Mouse (Mus musculus) liver, adult 2 months (tissue): ENCODE results near the gene Stn1. TPM values are rescaled to one million over a fixed set of nuclear protein-coding genes. Genes with fewer than 3 reads are reported as not detected.

Experiments
- DNase-seq: peaks from one replicate; pipeline ENCODE4 v3.0.0-alpha.2; 2011; ENCODE audit warnings: low read depth, low spot score; ENCODE audit errors: extremely low read depth
- H3K27ac ChIP-seq: fragments of 200-500 bp; replicated peaks from 2 replicates; pipeline ENCODE4 v1.5.1; 2012; ENCODE audit warnings: low read depth, mild to moderate bottlenecking, control low read depth, inconsistent platforms, low read length; ENCODE audit not compliant: insufficient read depth
- H3K27me3 ChIP-seq: fragments of 200-500 bp; 2 replicates; pipeline ENCODE4 v1.6.1; 2012; ENCODE audit warnings: mild to moderate bottlenecking, moderate library complexity, low read length, inconsistent platforms; ENCODE audit not compliant: control insufficient read depth, insufficient read depth
- H3K36me3 ChIP-seq: fragments of 200-500 bp; 2 replicates; pipeline ENCODE4 v1.6.1; 2012; ENCODE audit warnings: low read length, inconsistent platforms; ENCODE audit not compliant: control insufficient read depth, insufficient read depth
- H3K4me1 ChIP-seq: fragments of 200-500 bp; 2 replicates; pipeline ENCODE4 v1.6.1; 2011; ENCODE audit warnings: low read length; ENCODE audit not compliant: control insufficient read depth, insufficient read depth
- H3K4me3 ChIP-seq: fragments of 200-500 bp; 2 replicates; pipeline ENCODE4 v1.5.1; 2011; ENCODE audit warnings: low read depth, mild to moderate bottlenecking, control low read depth, low read length, moderate library complexity; ENCODE audit not compliant: insufficient read depth
- H3K79me2 ChIP-seq: fragments of 200-500 bp; 2 replicates; pipeline ENCODE4 v1.6.1; 2012; ENCODE audit warnings: inconsistent platforms, mild to moderate bottlenecking, low read length, moderate library complexity; ENCODE audit not compliant: control insufficient read depth, insufficient read depth
- H3K9ac ChIP-seq: fragments of 200-500 bp; 2 replicates; pipeline ENCODE4 v1.6.1; 2012; ENCODE audit warnings: low read depth, mild to moderate bottlenecking, control low read depth, inconsistent platforms, low read length
- CTCF ChIP-seq: fragments of 200-500 bp; IDR thresholded peaks from 2 replicates; pipeline ENCODE4 v1.5.1; 2011; ENCODE audit warnings: low read depth, low read length, control low read depth
- POLR2A ChIP-seq: fragments of 200-500 bp; IDR thresholded peaks from 2 replicates; pipeline ENCODE4 v1.6.1; 2011; ENCODE audit warnings: low read length, control low read depth; ENCODE audit not compliant: insufficient read depth; ENCODE audit errors: extremely low read depth
- WGBS: fragments of 180-500 bp; shearing (Covaris S2); methylation state at CpG from one replicate; pipeline ENCODE4 v1.1.7; 2018; 5-methylcytosine and 5-hydroxymethylcytosine counted together
- polyA plus RNA-seq: library from polyadenylated mRNA; depleted of rRNA; stranded (reverse); fragments of >200 nt; gene quantifications from 2 replicates; pipeline ENCODE4 v1.2.3, GENCODE M21; 2012
- total RNA-seq: library from RNA; depleted of rRNA; stranded (reverse); fragments of >200 nt; gene quantifications from 2 replicates; pipeline ENCODE4 v1.2.3, GENCODE M21; 2014

Gene Stn1
- total and polyA plus RNA-seq, 2 experiments, result 4.7 to 5.0 TPM

GRCm38 (mm10) chr19:47461386-47461785, 75.9 kb downstream of the Stn1 start:
- Histone ChIP-seq H3K4me1 (peaks cover 44% of the 10 kb centered on the region), H3K27ac (no peak overlapping the region), H3K4me3 (no peak overlapping the region), H3K27me3 (no peaks in the 10 kb centered on the region), H3K9ac (no peak overlapping the region), H3K79me2 (peaks cover 23% of the 10 kb centered on the region; the same call in 1 of the 2 replicates), H3K36me3 (no peaks in the 10 kb centered on the region)
- 54% methylated on average over 9 of the region's 9 CpGs for WGBS
- no peak for DNase-seq
- TF ChIP-seq POLR2A (no peak), CTCF (no peak)

- no peak overlapping the region for H3K4me3 ChIP-seq
- H3K79me2 ChIP-seq, result peaks cover 27% of the 10 kb centered on the region; the same call in 1 of the 2 replicates
- H3K27me3 ChIP-seq, result no peaks in the 10 kb centered on the region
- H3K36me3 ChIP-seq, result no peaks in the 10 kb centered on the region
- TF ChIP-seq CTCF (no peak), POLR2A (no peak)
- 66% methylated on average over 19 of the region's 19 CpGs for WGBS
- no peak overlapping the region for H3K9ac ChIP-seq
- no peak for DNase-seq
- H3K4me1 ChIP-seq, result peaks cover 49% of the 10 kb centered on the region
- H3K27ac ChIP-seq, result no peak overlapping the region
Observed at GRCm38 (mm10) chr19:47460120-47460960, 77.0 kb downstream of the Stn1 start.

- H3K27ac ChIP-seq, result peak overlapping the region; percentile 77
- no peaks in the 10 kb centered on the region for H3K27me3 ChIP-seq
- DNase-seq, result no peak
- no peak overlapping the region for H3K4me3 ChIP-seq
- no peak for TF ChIP-seq CTCF
- no peak for TF ChIP-seq POLR2A
- 82% methylated on average over 5 of the region's 5 CpGs for WGBS
- no peaks in the 10 kb centered on the region for H3K36me3 ChIP-seq
- peaks cover 60% of the 10 kb centered on the region for H3K4me1 ChIP-seq
- H3K79me2 ChIP-seq, result peaks cover 31% of the 10 kb centered on the region; the same call in 1 of the 2 replicates
- H3K9ac ChIP-seq, result peak overlapping the region; percentile 12; the same call in 1 of the 2 replicates
Observed at GRCm38 (mm10) chr19:47459214-47459613, 78.1 kb downstream of the Stn1 start.

GRCm38 (mm10) chr19:47458504-47459161, 78.7 kb downstream of the Stn1 start:
- H3K4me3 ChIP-seq, result no peak overlapping the region
- peak overlapping the region; percentile 33; the same call in 1 of the 2 replicates for H3K9ac ChIP-seq
- no peaks in the 10 kb centered on the region for H3K36me3 ChIP-seq
- H3K27ac ChIP-seq, result peak overlapping the region; percentile 77
- WGBS, result 29% methylated on average over 17 of the region's 17 CpGs
- peaks cover 60% of the 10 kb centered on the region for H3K4me1 ChIP-seq
- TF ChIP-seq POLR2A (no peak), CTCF (no peak)
- DNase-seq, result no peak
- peaks cover 36% of the 10 kb centered on the region; the same call in 1 of the 2 replicates for H3K79me2 ChIP-seq
- H3K27me3 ChIP-seq, result no peaks in the 10 kb centered on the region

GRCm38 (mm10) chr19:47457711-47458503, 79.4 kb downstream of the Stn1 start:
- peak overlapping the region; percentile 77 for H3K27ac ChIP-seq
- peak overlapping the region; percentile 3 for H3K9ac ChIP-seq
- TF ChIP-seq POLR2A (no peak), CTCF (no peak)
- 16% methylated on average over 13 of the region's 13 CpGs for WGBS
- H3K4me1 ChIP-seq, result peaks cover 57% of the 10 kb centered on the region
- no peaks in the 10 kb centered on the region for H3K27me3 ChIP-seq
- H3K4me3 ChIP-seq, result no peak overlapping the region
- H3K79me2 ChIP-seq, result peaks cover 38% of the 10 kb centered on the region; the same call in 1 of the 2 replicates
- no peaks in the 10 kb centered on the region for H3K36me3 ChIP-seq
- peak; percentile 97 for DNase-seq
